ENCODE assay signal across 9 mouse cellular contexts in the genomic region with DNA sequence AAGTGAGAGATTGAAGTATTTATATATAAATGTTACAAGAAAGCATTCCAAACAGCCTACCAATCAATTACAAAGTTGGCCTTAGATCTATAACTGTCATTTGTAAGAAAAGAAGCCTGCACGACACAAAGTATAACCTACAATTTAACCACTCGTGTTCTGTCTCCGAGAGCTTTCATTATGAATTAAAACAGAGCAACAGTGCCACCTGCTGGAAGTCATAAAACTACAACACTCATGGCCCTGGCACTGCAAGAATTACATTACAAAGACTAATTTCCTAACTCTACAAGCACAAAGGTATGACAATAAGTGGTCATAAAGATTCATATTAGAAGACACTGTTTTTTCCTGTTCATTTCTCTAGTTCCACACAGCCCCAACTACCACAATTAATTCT. TPM values are rescaled to one million over a fixed set of nuclear protein-coding genes. Genes with fewer than 3 reads are reported as not detected.
DNase-seq lines count a peak whose midpoint lies in the region; ATAC-seq and TF ChIP-seq lines count a peak whose summit lies in the region.
"Had no signal": no experiment of that assay in that cellular context is flagged by ENCODE, and none has a peak within 500 bp of the region (broad histone marks: within the 10 kb centered on the region; RNA-seq: fewer than 3 reads in every experiment).

No protein-coding gene starts in this region.

- 8% methylated on average over 3 of the region's 3 CpGs for WGBS in embryonic facial prominence, embryonic 12.5 days
- 27% methylated on average over 3 of the region's 3 CpGs for WGBS in liver, embryonic 14.5 days (ENCODE audit: insufficient replicate concordance)

- H3K27ac ChIP-seq in embryonic facial prominence, embryonic 12.5 days = peak overlapping the region; percentile 37; the same call in 1 of the 2 replicates
- no peak overlapping the region for H3K27ac ChIP-seq in liver, embryonic 14.5 days
- H3K27ac ChIP-seq: limb, embryonic 13.5 days had no signal

- no peaks in the 10 kb centered on the region for H3K9me3 ChIP-seq in embryonic facial prominence, embryonic 12.5 days
- no peaks in the 10 kb centered on the region for H3K9me3 ChIP-seq in liver, embryonic 14.5 days (ENCODE audit: control insufficient read depth, low read length)
- H3K9me3 ChIP-seq: limb, embryonic 13.5 days had no signal

- peak; percentile 55; the same call in 1 of the 2 replicates for TF ChIP-seq CTCF in liver, embryonic 14.5 days (IDR thresholded peaks at IDR 0.05; ENCODE audit: low read depth)

- no peak for TF ChIP-seq EP300 in liver, embryonic 14.5 days (IDR thresholded peaks at IDR 0.05; ENCODE audit: low read depth)

- peaks cover 46% of the 10 kb centered on the region for H3K36me3 ChIP-seq in embryonic facial prominence, embryonic 12.5 days
- H3K36me3 ChIP-seq in liver, embryonic 14.5 days (replicated peaks; ENCODE audit: control insufficient read depth, insufficient read depth, low read depth) = peaks cover 35% of the 10 kb centered on the region

- H3K4me1 ChIP-seq in embryonic facial prominence, embryonic 12.5 days = no peaks in the 10 kb centered on the region
- H3K4me1 ChIP-seq in liver, embryonic 14.5 days (replicated peaks; ENCODE audit: control insufficient read depth in 2 of 2, insufficient read depth in 2 of 2, low read length in 1 of 2) = 0 out of 4 replicates have a peak, but pooled peaks cover 0 to 2% of the 10 kb centered on the region in 2 experiments

- no peak overlapping the region for H3K9ac ChIP-seq in embryonic facial prominence, embryonic 12.5 days
- H3K9ac ChIP-seq in liver, embryonic 14.5 days (replicated peaks) = no peak overlapping the region
- H3K9ac ChIP-seq: limb, embryonic 13.5 days had no signal

- no peak for ATAC-seq in embryonic facial prominence, embryonic 12.5 days (ENCODE audit: insufficient number of reproducible peaks, insufficient read depth, low FRiP score, low TSS enrichment)
- ATAC-seq in liver, embryonic 14.5 days (ENCODE audit: insufficient read depth) = no peak

- H3K27me3 ChIP-seq in embryonic facial prominence, embryonic 12.5 days = no peaks in the 10 kb centered on the region
- no peaks in the 10 kb centered on the region for H3K27me3 ChIP-seq in liver, embryonic 14.5 days (ENCODE audit: control insufficient read depth, insufficient read depth, low read length)
- H3K27me3 ChIP-seq: limb, embryonic 13.5 days had no signal

- H3K4me2 ChIP-seq in embryonic facial prominence, embryonic 12.5 days (replicated peaks) = no peak overlapping the region
- no peak overlapping the region for H3K4me2 ChIP-seq in liver, embryonic 14.5 days (ENCODE audit: low read depth)
- H3K4me2 ChIP-seq: limb, embryonic 13.5 days had no signal

- peak; percentile 55 to 71 for DNase-seq in cerebellum, adult 18-20 months
- DNase-seq in cerebellum, adult 11-12 months = no peak
- DNase-seq in urinary bladder, postnatal 25 days (ENCODE audit: low spot score) = peak; percentile 48
- DNase-seq in urinary bladder, postnatal 10 days (ENCODE audit: low spot score) = no peak
- DNase-seq in kidney, adult 18-20 months = peak; percentile 46
- peak; percentile 22 to 49 (median 37) for DNase-seq in liver, embryonic 14.5 days (ENCODE audit: low read depth in 3 of 3, low spot score in 3 of 3)
- DNase-seq in retina, postnatal 7 days (ENCODE audit: low read depth, low spot score) = peak; percentile 50

- H3K4me3 ChIP-seq in embryonic facial prominence, embryonic 12.5 days = no peak overlapping the region
- no peak overlapping the region for H3K4me3 ChIP-seq in liver, embryonic 14.5 days (ENCODE audit: insufficient read depth in 1 of 2, low read depth in 2 of 2, low read length in 2 of 2)
- H3K4me3 ChIP-seq: limb, embryonic 13.5 days had no signal

RNA-seq across cellular contexts. Expression of gene Cdc5l, which starts 30.3 kb away (rescaled TPM):
- polyA plus RNA-seq in embryonic facial prominence, embryonic 12.5 days (2016; fragmentation: Nextera tagmentation; extraction: Ambion mirVana) = 76.4 and 76.6 TPM in 2 replicates
- polyA plus RNA-seq in liver, embryonic 14.5 days (2012; rRNA removed) = 8.1 and 15.0 TPM in 2 replicates
- 26.9 and 28.6 TPM in 2 replicates for polyA plus RNA-seq in liver, embryonic 14.5 days (2014; fragmentation: Nextera tagmentation; extraction: Ambion mirVana)

Comparison
In these comparisons a context has a peak if more than half of its experiments do, and no peak if none do; other contexts are left out.
1. DNase-seq: peak in cerebellum, adult 18-20 months (2 of 2), urinary bladder, postnatal 25 days (single experiment), kidney, adult 18-20 months (single experiment), liver, embryonic 14.5 days (3 of 3) and retina, postnatal 7 days (single experiment); none in cerebellum, adult 11-12 months (single experiment) and urinary bladder, postnatal 10 days (single experiment).